In genomic region chr4:32907631-32908030, GRCm38 (mm10) we compare ENCODE assay signal across 19 mouse cellular contexts.
"Had no signal": no experiment of that assay in that cellular context is flagged by ENCODE, and none has a peak within 500 bp of the region (broad histone marks: within the 10 kb centered on the region; RNA-seq: fewer than 3 reads in every experiment).

No protein-coding gene starts in this region.

- H3K4me3 ChIP-seq: liver, embryonic 12.5 days; midbrain, embryonic 10.5 days; midbrain, embryonic 12.5 days; myocyte; neural tube, embryonic 12.5 days had no signal

- H3K27me3 ChIP-seq: liver, embryonic 12.5 days; midbrain, embryonic 12.5 days; neural tube, embryonic 12.5 days had no signal

- H3K27ac ChIP-seq: liver, embryonic 14.5 days; midbrain, embryonic 10.5 days; midbrain, embryonic 12.5 days; neural tube, embryonic 12.5 days had no signal

- H3K9ac ChIP-seq: liver, embryonic 12.5 days; liver, embryonic 14.5 days; midbrain, embryonic 12.5 days; neural tube, embryonic 12.5 days had no signal

- ATAC-seq: liver, embryonic 12.5 days; midbrain, embryonic 16.5 days had no signal

- H3K4me1 ChIP-seq: midbrain, embryonic 12.5 days had no signal

- H3K9me3 ChIP-seq: liver, embryonic 12.5 days; midbrain, embryonic 10.5 days; midbrain, embryonic 12.5 days; neural tube, embryonic 12.5 days had no signal

- H3K36me3 ChIP-seq: liver, embryonic 12.5 days; midbrain, embryonic 12.5 days; neural tube, embryonic 12.5 days had no signal

- DNase-seq: lung, adult 2 months; lung, postnatal 10 days; lung, postnatal 4 days; midbrain, embryonic 14.5 days; retina, postnatal 1 day; right cerebral cortex, adult 18-20 months; right cerebral cortex, postnatal 25 days; right cerebral cortex, postnatal 4 days; spleen, adult 18-20 months; thymus, adult 18-20 months; thymus, postnatal 14 days; thymus, postnatal 36 days had no signal

- H3K4me2 ChIP-seq: liver, embryonic 12.5 days; midbrain, embryonic 12.5 days; neural tube, embryonic 12.5 days had no signal
